Mouse (Mus musculus): Measurements from ENCODE around the gene Wdr24.

Gene Wdr24

DNA sequence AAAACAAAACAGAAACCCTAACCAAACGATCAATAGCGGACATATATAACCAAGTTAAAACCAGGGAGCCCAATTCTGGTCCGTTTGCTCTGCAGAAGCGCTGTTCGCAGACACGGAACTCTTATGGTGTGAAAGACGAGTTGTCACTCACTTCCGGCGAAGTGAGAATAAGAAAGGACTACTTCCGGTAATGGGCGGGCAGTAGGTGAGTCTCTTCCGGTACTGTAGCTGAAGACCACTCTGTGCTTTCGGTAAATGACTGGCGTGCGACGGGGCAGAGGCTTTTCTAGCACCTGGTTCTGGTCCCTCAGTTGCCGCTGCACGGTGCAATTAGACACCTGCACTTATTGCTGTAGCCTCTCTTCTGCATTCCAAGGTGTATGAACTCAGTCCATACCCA is at the start of gene Wdr24:
Wdr24 (plus strand) TSS at position 176 of the 400 bp plus-strand sequence.
- peak; percentile 68; the same call in 1 of the 2 replicates for ATAC-seq (ENCODE audit: insufficient number of reproducible peaks, low FRiP score, low TSS enrichment)

GRCm38 (mm10) chr17:25775318-25776062 is 47.9 kb upstream of the Wdr24 start:
- no peak for ATAC-seq (ENCODE audit: insufficient number of reproducible peaks, low FRiP score, low TSS enrichment)

GRCm38 (mm10) chr17:25777948-25778347 is 45.5 kb upstream of the Wdr24 start:
- ATAC-seq (ENCODE audit: insufficient number of reproducible peaks, low FRiP score, low TSS enrichment) = no peak

DNA sequence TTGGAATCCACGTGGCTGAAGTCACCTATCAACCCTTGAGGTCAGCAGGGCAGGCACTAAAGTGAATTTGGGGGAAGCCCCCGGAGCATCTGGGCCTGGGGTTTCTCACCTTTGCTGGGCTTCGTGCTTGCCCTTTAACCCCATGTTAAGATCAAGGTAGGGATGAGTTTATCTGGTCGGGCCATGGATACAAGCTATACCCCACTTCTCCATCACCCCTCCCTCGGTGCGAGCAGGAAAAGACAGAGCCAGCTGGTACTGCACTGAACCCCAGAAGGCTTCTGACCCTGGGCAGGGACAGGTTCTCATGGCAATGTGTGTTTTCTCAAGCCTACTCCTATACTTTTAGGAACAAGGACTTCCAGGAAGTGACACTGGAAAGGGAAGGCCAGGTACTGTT is 42.1 kb upstream of the Wdr24 start:
- no peak for ATAC-seq (ENCODE audit: insufficient number of reproducible peaks, low FRiP score, low TSS enrichment)

- no peak for ATAC-seq (ENCODE audit: insufficient number of reproducible peaks, low FRiP score, low TSS enrichment)
These were observed 40.3 kb upstream of the Wdr24 start for GRCm38 (mm10) chr17:25783086-25783485.

DNA sequence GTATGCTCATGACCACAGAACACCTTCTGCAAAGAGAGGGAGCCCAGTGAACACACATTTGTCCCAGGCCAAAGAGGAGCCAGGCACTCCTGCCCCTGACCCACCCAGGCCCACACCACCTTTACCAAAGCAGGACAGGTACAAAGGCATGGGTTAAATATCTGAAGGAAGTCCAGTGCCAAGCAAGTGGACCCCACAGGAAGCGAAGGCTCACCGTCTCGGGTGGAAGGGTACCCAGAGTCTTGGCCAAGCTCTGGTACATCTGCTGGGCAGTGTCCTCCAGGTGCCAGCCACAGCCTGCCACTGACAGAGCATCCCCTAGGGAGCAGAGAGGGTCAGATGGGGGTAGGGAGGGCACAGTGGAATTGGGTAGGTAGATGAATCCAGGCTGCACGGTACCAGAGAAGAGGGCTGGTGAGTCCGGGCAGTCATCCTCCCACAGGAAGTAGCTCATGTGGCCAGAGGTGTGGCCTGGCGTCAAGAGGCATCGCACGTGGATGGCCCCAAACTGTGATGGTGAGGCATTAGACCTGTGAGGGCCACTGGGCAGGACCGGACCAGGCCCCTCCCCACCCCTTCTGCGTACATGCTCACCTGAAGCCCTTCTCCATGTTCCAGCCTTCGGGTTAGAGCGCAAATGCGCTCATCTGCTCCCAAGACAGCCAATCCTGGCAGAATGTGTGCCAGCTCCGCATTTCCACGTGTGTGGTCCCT is 39.4 kb upstream of the Wdr24 start:
- ATAC-seq (ENCODE audit: insufficient number of reproducible peaks, low FRiP score, low TSS enrichment) = no peak

GRCm38 (mm10) chr17:25785281-25785745 is 38.1 kb upstream of the Wdr24 start, which contains the start of gene Haghl:
TSS of gene Haghl (minus strand) at chr17:25785673.
- ATAC-seq (ENCODE audit: insufficient number of reproducible peaks, low FRiP score, low TSS enrichment) = peak; percentile 76; the same call in 1 of the 2 replicates

- no peak for ATAC-seq (ENCODE audit: insufficient number of reproducible peaks, low FRiP score, low TSS enrichment)
These were observed 37.1 kb upstream of the Wdr24 start, which contains the start of gene Ccdc78 for GRCm38 (mm10) chr17:25786280-25786679. TSS of gene Ccdc78 (plus strand) at chr17:25786580.

GRCm38 (mm10) chr17:25786781-25787504 is 36.5 kb upstream of the Wdr24 start:
- no peak for ATAC-seq (ENCODE audit: insufficient number of reproducible peaks, low FRiP score, low TSS enrichment)

GRCm38 (mm10) chr17:25791320-25791842 is 32.0 kb upstream of the Wdr24 start:
- no peak for ATAC-seq (ENCODE audit: insufficient number of reproducible peaks, low FRiP score, low TSS enrichment)

DNA sequence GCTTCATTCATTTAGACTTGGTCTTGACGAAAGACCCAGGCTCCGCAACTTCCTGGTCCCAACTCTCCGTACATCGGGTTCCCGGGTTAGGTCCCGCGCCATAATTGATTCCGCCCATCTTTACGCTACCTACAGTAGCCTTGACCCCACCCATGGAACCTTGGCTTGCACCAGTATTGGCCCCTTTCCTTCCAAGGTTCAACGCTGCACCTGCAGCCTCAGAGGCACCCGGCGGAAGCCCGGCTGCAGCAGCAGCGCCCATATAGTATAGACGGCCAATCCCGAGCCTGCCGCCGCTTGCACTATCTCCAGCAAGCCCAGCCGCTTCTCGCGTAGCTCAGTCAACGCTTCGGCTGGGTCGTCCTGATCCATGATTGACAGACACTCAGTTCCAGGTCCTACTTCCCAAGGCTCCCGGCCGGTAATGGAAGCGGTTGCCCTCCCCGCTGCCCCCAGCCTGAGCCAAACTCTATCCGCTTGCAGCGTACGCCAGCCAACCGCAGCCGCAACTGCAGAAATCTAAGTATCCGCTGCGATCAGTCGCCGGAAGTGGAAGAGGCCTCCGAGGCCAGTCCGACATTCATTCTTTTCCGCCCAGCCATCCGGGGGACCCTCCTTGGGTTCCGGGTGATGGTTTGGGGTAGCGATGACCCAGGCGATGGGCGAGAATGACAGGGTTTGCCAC is 31.4 kb upstream of the Wdr24 start:
- peak; percentile 12; the same call in 1 of the 2 replicates for ATAC-seq (ENCODE audit: insufficient number of reproducible peaks, low FRiP score, low TSS enrichment)

- ATAC-seq (ENCODE audit: insufficient number of reproducible peaks, low FRiP score, low TSS enrichment) = no peak
These were observed 30.8 kb upstream of the Wdr24 start, which contains the start of gene Fam173a for GRCm38 (mm10) chr17:25792615-25793014. TSS of gene Fam173a (minus strand) at chr17:25792901.

GRCm38 (mm10) chr17:25794197-25794596 is 29.2 kb upstream of the Wdr24 start:
- ATAC-seq (ENCODE audit: insufficient number of reproducible peaks, low FRiP score, low TSS enrichment) = no peak

DNA sequence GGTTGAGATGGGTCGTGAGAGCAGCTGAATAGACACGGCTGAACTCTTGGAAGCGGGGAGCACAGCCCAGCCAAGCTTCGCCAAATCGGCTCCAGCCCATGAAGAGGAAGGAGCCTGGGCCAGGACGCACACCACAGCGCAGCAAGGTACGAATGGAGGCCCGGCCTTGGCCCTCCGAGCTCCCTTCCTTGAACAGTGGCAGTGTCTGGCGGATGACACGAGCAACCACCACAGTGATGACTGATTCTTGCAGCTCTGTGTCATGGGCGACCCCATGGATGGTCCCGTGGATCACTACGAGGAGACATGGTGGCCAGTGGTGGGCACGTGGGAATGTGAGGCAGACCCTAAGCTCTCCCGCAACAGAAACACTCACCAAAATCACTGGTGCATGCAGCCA is 28.4 kb upstream of the Wdr24 start:
- ATAC-seq (ENCODE audit: insufficient number of reproducible peaks, low FRiP score, low TSS enrichment) = no peak

DNA sequence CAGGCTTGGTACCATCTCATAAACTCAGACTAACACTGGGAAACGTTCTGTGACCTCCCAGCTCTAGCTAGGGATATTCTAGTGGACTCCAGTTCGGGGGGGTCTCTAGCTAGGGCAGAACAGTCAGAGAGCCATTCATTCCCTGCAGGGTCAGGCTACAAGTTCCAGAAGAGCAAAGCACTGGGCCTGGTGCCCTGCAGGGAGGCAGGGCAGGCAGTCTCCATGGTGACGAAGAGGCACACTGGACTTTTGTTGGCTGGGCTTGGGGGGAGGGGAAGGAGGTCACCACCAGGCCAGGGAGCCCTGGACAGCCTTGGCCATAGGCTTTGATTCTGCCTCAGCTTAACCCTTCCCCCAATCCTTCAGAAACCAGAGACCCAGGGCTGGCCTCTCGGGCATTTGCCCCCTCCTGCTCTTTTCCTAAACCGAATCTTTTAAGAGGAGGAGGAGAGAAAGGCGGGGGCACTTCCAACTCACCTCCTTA is 27.8 kb upstream of the Wdr24 start, which contains the start of gene AC134908.4:
AC134908.4 (minus strand) TSS at position 51 of the 484 bp plus-strand sequence.
- ATAC-seq (ENCODE audit: insufficient number of reproducible peaks, low FRiP score, low TSS enrichment) = no peak

- no peak for ATAC-seq (ENCODE audit: insufficient number of reproducible peaks, low FRiP score, low TSS enrichment)
These were observed 27.1 kb upstream of the Wdr24 start for GRCm38 (mm10) chr17:25796211-25796771.

GRCm38 (mm10) chr17:25796951-25797369 is 26.5 kb upstream of the Wdr24 start, which contains the start of gene Metrn:
TSS of gene Metrn (minus strand) at chr17:25797136.
- ATAC-seq (ENCODE audit: insufficient number of reproducible peaks, low FRiP score, low TSS enrichment) = no peak

- peak; percentile 49; the same call in 1 of the 2 replicates for ATAC-seq (ENCODE audit: insufficient number of reproducible peaks, low FRiP score, low TSS enrichment)
These were observed 22.4 kb upstream of the Wdr24 start for GRCm38 (mm10) chr17:25801029-25801428.

All from cerebellum, adult (tissue).